Mouse (Mus musculus) heart, postnatal 0 days (tissue): ENCODE measurements around the gene Cfap44. TPM values are rescaled to one million over a fixed set of nuclear protein-coding genes. Genes with fewer than 3 reads are reported as not detected.

ENCODE experiments used
- ATAC-seq: fragments of 200-750 bp; cut with Nextera tagmentation; 2 replicates; pipeline ENCODE4 v1.8.0; 2017; ENCODE audit warnings: low read depth, moderate number of reproducible peaks, moderate library complexity; ENCODE audit not compliant: insufficient read depth
- DNase-seq: peaks from one replicate; pipeline ENCODE4 v3.0.0-alpha.2; 2016; ENCODE audit warnings: low spot score
- H3K27ac ChIP-seq: fragments of 300-500 bp; sonication (generic); 2 replicates; pipeline ENCODE4 v1.5.1; 2014; ENCODE audit warnings: low read depth, mild to moderate bottlenecking
- H3K27me3 ChIP-seq: fragments of 300-500 bp; sonication (generic); 2 replicates; pipeline ENCODE4 v1.6.1; 2014; ENCODE audit warnings: low read length, mixed read lengths; ENCODE audit not compliant: control insufficient read depth, insufficient read depth
- H3K36me3 ChIP-seq: fragments of 300-500 bp; sonication (generic); replicated peaks from 2 replicates; pipeline ENCODE4 v1.6.1; 2014; ENCODE audit warnings: low read length, mixed read lengths; ENCODE audit not compliant: control insufficient read depth, insufficient read depth
- H3K4me1 ChIP-seq: fragments of 300-500 bp; sonication (generic); 2 replicates; pipeline ENCODE4 v1.6.1; 2014; ENCODE audit warnings: antibody characterized with exemption; ENCODE audit not compliant: control insufficient read depth, insufficient read depth
- H3K4me2 ChIP-seq: fragments of 300-500 bp; sonication (generic); 2 replicates; pipeline ENCODE4 v1.6.1; 2014; ENCODE audit warnings: low read depth, mild to moderate bottlenecking, low read length, moderate library complexity
- H3K4me3 ChIP-seq: fragments of 300-500 bp; sonication (generic); 2 replicates; pipeline ENCODE4 v1.5.1; 2014; ENCODE audit warnings: low read depth, low read length
- H3K9ac ChIP-seq: fragments of 300-500 bp; sonication (generic); replicated peaks from 2 replicates; pipeline ENCODE4 v1.6.1; 2014; ENCODE audit warnings: low read depth, low read length, mixed read lengths
- H3K9me3 ChIP-seq: fragments of 300-500 bp; sonication (generic); replicated peaks from 2 replicates; pipeline ENCODE4 v1.6.1; 2016; ENCODE audit warnings: low read length; ENCODE audit not compliant: control insufficient read depth
- CTCF ChIP-seq: IDR thresholded peaks from 2 replicates; pipeline ENCODE4 v1.5.1; 2016; ENCODE audit warnings: antibody characterized with exemption, control low read depth, low read depth
- EP300 ChIP-seq: IDR thresholded peaks from 2 replicates; pipeline ENCODE4 v1.6.1; 2016; ENCODE audit warnings: antibody characterized with exemption, low read depth
- WGBS: fragments of 180-500 bp; shearing (Covaris S2); extraction: QIAGEN DNeasy Blood & Tissue Kit; methylation state at CpG from one replicate; pipeline ENCODE4 v1.1.7; 2014; 5-methylcytosine and 5-hydroxymethylcytosine counted together
- polyA plus RNA-seq: library from polyadenylated mRNA; unstranded; fragments of >200 nt; fragmentation: Nextera tagmentation; extraction: Ambion mirVana; gene quantifications from 2 replicates; pipeline ENCODE4 v1.2.1, GENCODE M21; 2015
- total RNA-seq: library from RNA; depleted of rRNA; stranded (reverse); fragments of >200 nt; gene quantifications from 2 replicates; pipeline ENCODE4 v1.2.3, GENCODE M21; 2014; ENCODE audit warnings: low replicate concordance

Gene Cfap44
- total and polyA plus RNA-seq, 2 experiments from 2014 or later: not detected

DNA sequence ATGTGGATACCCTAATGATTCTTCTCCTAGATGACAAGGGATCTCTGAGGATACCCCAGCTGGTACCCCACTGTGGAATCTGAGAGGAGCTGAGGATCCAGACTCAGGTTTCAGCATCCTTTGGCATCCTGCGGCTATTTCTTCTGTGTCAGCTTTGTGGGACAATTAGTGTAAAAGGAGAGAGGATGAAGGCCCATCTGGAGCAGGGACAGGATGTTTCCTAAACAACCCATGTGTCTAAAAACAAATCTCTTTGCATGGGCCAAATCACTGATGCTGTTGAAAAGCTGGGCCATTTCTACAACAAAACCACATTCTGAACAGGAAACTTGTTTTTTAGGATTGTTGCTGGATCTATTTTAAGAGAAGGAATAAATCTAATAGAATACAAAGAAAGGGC is 110.6 kb downstream of the Cfap44 start:
- Histone ChIP-seq H3K9me3 (no peaks in the 10 kb centered on the region), H3K9ac (no peak overlapping the region), H3K36me3 (peaks cover 13% of the 10 kb centered on the region; the same call in 1 of the 2 replicates), H3K4me3 (no peak overlapping the region), H3K4me1 (0 out of 2 replicates have a peak, but pooled peaks cover 8% of the 10 kb centered on the region), H3K27me3 (no peaks in the 10 kb centered on the region), H3K4me2 (no peak overlapping the region), H3K27ac (no peak overlapping the region)
- WGBS: 94% methylated on average over 1 of the region's 1 CpGs
- DNase-seq: no peak
- TF ChIP-seq CTCF (no peak), EP300 (no peak)
- ATAC-seq: no peak

GRCm38 (mm10) chr16:44507027-44507929 is 112.7 kb downstream of the Cfap44 start:
- Histone ChIP-seq H3K4me1 (0 out of 2 replicates have a peak, but pooled peaks cover 7% of the 10 kb centered on the region), H3K9me3 (no peaks in the 10 kb centered on the region), H3K9ac (no peak overlapping the region), H3K27me3 (no peaks in the 10 kb centered on the region), H3K4me3 (no peak overlapping the region), H3K36me3 (no peaks in the 10 kb centered on the region), H3K27ac (no peak overlapping the region), H3K4me2 (no peak overlapping the region)
- ATAC-seq (no peak), DNase-seq (no peak)
- WGBS: 73% methylated on average over 10 of the region's 10 CpGs
- TF ChIP-seq CTCF: no peak
- no peak for TF ChIP-seq EP300

GRCm38 (mm10) chr16:44508025-44508424 is 113.4 kb downstream of the Cfap44 start:
- no peak for ATAC-seq
- no peaks in the 10 kb centered on the region for H3K27me3 ChIP-seq
- no peak overlapping the region for H3K4me2 ChIP-seq
- no peak overlapping the region for H3K9ac ChIP-seq
- TF ChIP-seq EP300: no peak
- no peak for TF ChIP-seq CTCF
- no peaks in the 10 kb centered on the region for H3K4me1 ChIP-seq
- H3K9me3 ChIP-seq: no peaks in the 10 kb centered on the region
- no peak for DNase-seq
- no peak overlapping the region for H3K27ac ChIP-seq
- H3K4me3 ChIP-seq: no peak overlapping the region
- H3K36me3 ChIP-seq: no peaks in the 10 kb centered on the region
- 69% methylated on average over 5 of the region's 5 CpGs for WGBS

DNA sequence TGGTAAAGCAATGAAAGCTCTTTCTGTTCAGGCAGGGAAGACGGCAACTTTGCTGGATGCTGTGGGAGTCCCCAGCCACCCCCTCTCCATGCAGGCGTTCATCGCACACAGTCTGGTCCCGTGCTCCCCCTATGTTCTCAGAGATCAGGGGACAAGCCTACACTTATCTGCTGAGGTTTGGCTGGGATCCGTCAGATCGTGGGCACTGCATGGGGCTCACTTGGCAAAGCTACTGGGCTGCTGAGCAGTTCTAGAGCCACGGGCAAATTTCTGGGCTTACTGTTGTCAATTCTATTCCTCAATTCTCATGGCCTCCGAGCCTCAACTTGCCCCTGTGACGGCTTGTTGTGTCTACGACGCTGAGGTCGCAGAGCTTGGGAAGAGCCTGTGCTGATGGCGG is 114.2 kb downstream of the Cfap44 start:
- Histone ChIP-seq H3K27ac (no peak overlapping the region), H3K4me1 (no peaks in the 10 kb centered on the region), H3K27me3 (no peaks in the 10 kb centered on the region), H3K9me3 (no peaks in the 10 kb centered on the region), H3K4me2 (no peak overlapping the region), H3K36me3 (no peaks in the 10 kb centered on the region), H3K4me3 (no peak overlapping the region), H3K9ac (no peak overlapping the region)
- ATAC-seq (no peak), DNase-seq (no peak)
- 76% methylated on average over 13 of the region's 13 CpGs for WGBS
- TF ChIP-seq EP300 (no peak), CTCF (no peak)

- no peak overlapping the region for H3K9ac ChIP-seq
- TF ChIP-seq CTCF (no peak), EP300 (no peak)
- ATAC-seq: no peak
- no peak overlapping the region for H3K4me3 ChIP-seq
- H3K9me3 ChIP-seq: no peaks in the 10 kb centered on the region
- no peaks in the 10 kb centered on the region for H3K4me1 ChIP-seq
- no peaks in the 10 kb centered on the region for H3K36me3 ChIP-seq
- no peak for DNase-seq
- 60% methylated on average over 7 of the region's 7 CpGs for WGBS
- no peaks in the 10 kb centered on the region for H3K27me3 ChIP-seq
- no peak overlapping the region for H3K27ac ChIP-seq
- no peak overlapping the region for H3K4me2 ChIP-seq
Measured at GRCm38 (mm10) chr16:44509458-44510344, 115.1 kb downstream of the Cfap44 start.
